Mouse (Mus musculus) stomach, postnatal 0 days (tissue): ENCODE measurements at regions not wholly inside any gene's neighbourhood (a gene's known extent, or its start where the extent isn't known, plus 50 kb on each side); places are given as distances from the start of the nearest gene placed in this dataset.

ENCODE experiments used
- CTCF ChIP-seq: IDR thresholded peaks from 2 replicates; pipeline ENCODE4 v1.5.1; 2016; ENCODE audit warnings: antibody characterized with exemption, low read depth, mild to moderate bottlenecking, moderate library complexity
- EP300 ChIP-seq: optimal IDR thresholded peaks from 2 replicates; pipeline ENCODE3; 2016; ENCODE audit warnings: antibody characterized with exemption

- TF ChIP-seq CTCF (no peak), EP300 (no peak)
Measured at GRCm38 (mm10) chr11:113084442-113084841, 302.4 kb downstream of the Sox9 start.
